Mouse (Mus musculus): ENCODE measurements at regions not wholly inside any gene's neighbourhood (a gene's known extent, or its start where the extent isn't known, plus 50 kb on each side); places are given as distances from the start of the nearest gene placed in this dataset.
A peak's percentile ranks its signal among the peaks of the same experiment; 100 is the strongest.

GRCm38 (mm10) chrX:129272135-129272534 lies 477.4 kb upstream of the Diaph2 start:
- no peak for DNase-seq (ENCODE audit: low spot score)
- Histone ChIP-seq H3K9ac (replicated peaks; ENCODE audit: low read length, poor library complexity, severe bottlenecking) (no peak overlapping the region), H3K9me3 (ENCODE audit: low read length) (no peaks in the 10 kb centered on the region), H3K27ac (ENCODE audit: low read depth, low read length) (no peak overlapping the region), H3K27me3 (ENCODE audit: insufficient read depth, low read length) (no peaks in the 10 kb centered on the region), H3K36me3 (ENCODE audit: insufficient read depth, low read length) (no peaks in the 10 kb centered on the region), H3K4me3 (ENCODE audit: low read depth, low read length) (no peak overlapping the region), H3K4me1 (ENCODE audit: insufficient read depth, low read length) (no peaks in the 10 kb centered on the region), H3K4me2 (ENCODE audit: low read depth, low read length, poor library complexity, severe bottlenecking) (no peak overlapping the region)
- no peak for ATAC-seq (ENCODE audit: low FRiP score)
- no peak for TF ChIP-seq CTCF (IDR thresholded peaks at IDR 0.05)

DNA sequence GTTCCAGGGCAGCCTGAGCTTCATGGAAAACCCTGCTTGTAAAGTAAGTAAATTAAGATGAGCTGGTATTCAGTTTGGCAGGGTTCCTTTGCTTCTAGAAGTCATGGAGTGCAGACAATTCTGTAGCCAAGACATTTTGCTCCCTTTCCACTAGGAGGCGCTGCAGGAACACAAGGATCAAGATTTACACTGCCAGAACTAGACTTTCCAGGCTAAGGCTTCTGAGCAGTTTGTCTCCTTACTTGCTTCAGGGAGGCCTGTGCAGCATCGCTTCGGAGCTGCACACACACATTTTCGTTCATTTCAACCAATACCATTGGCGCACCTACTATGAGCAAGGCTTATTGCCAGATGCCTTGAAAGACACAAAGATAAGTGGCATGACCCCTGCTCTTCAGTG lies 445.6 kb upstream of the Diaph2 start:
- TF ChIP-seq CTCF (IDR thresholded peaks at IDR 0.05) = peak; percentile 80
- ATAC-seq (ENCODE audit: low FRiP score) = 0 out of 2 replicates have a peak, but pooled peaks have one; percentile 23

DNA sequence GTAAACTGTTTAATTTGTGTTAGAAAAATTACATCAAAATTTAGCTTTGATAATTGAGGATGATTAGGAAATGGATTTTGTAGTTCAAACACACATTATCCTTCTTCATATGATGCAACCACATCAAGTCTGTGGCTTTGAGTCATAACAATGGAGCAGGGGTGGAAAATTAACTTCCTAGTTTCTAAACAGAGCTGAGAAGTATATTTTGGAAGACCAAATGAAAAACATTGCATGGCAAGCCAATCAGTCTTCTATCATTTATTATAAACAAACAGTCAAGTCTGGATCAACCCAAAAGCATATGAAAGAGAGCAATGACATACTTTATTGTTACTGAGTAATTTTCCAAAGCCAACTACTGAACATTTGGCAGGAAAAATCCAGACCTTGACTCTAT lies 440.2 kb upstream of the Diaph2 start:
- TF ChIP-seq CTCF (IDR thresholded peaks at IDR 0.05) = no peak
- DNase-seq (ENCODE audit: low spot score) (no peak), ATAC-seq (ENCODE audit: low FRiP score) (no peak)
- Histone ChIP-seq H3K4me3 (ENCODE audit: low read depth, low read length) (no peak overlapping the region), H3K9me3 (ENCODE audit: low read length) (no peaks in the 10 kb centered on the region), H3K27me3 (ENCODE audit: insufficient read depth, low read length) (no peaks in the 10 kb centered on the region), H3K9ac (replicated peaks; ENCODE audit: low read length, poor library complexity, severe bottlenecking) (no peak overlapping the region), H3K4me2 (ENCODE audit: low read depth, low read length, poor library complexity, severe bottlenecking) (no peak overlapping the region), H3K27ac (ENCODE audit: low read depth, low read length) (no peak overlapping the region), H3K4me1 (ENCODE audit: insufficient read depth, low read length) (no peaks in the 10 kb centered on the region), H3K36me3 (ENCODE audit: insufficient read depth, low read length) (no peaks in the 10 kb centered on the region)

More for the DNA sequence above, 445.6 kb upstream of the Diaph2 start:
- H3K27me3 ChIP-seq (ENCODE audit: insufficient read depth, low read length) = no peaks in the 10 kb centered on the region
- H3K4me3 ChIP-seq (ENCODE audit: low read depth, low read length) = no peak overlapping the region
- H3K36me3 ChIP-seq (ENCODE audit: insufficient read depth, low read length) = no peaks in the 10 kb centered on the region
- no peak overlapping the region for H3K4me2 ChIP-seq (ENCODE audit: low read depth, low read length, poor library complexity, severe bottlenecking)
- no peak overlapping the region for H3K27ac ChIP-seq (ENCODE audit: low read depth, low read length)
- WGBS = 37% methylated on average over 5 of the region's 5 CpGs
- H3K4me1 ChIP-seq (ENCODE audit: insufficient read depth, low read length) = no peaks in the 10 kb centered on the region
- H3K9ac ChIP-seq (replicated peaks; ENCODE audit: low read length, poor library complexity, severe bottlenecking) = no peak overlapping the region
- DNase-seq (ENCODE audit: low spot score) = peak; percentile 84
- H3K9me3 ChIP-seq (ENCODE audit: low read length) = no peaks in the 10 kb centered on the region

- Histone ChIP-seq H3K27me3 (ENCODE audit: insufficient read depth, low read length) (no peaks in the 10 kb centered on the region), H3K4me3 (ENCODE audit: low read depth, low read length) (no peak overlapping the region), H3K27ac (ENCODE audit: low read depth, low read length) (no peak overlapping the region), H3K9me3 (ENCODE audit: low read length) (no peaks in the 10 kb centered on the region), H3K36me3 (ENCODE audit: insufficient read depth, low read length) (no peaks in the 10 kb centered on the region), H3K4me1 (ENCODE audit: insufficient read depth, low read length) (no peaks in the 10 kb centered on the region), H3K4me2 (ENCODE audit: low read depth, low read length, poor library complexity, severe bottlenecking) (no peak overlapping the region), H3K9ac (replicated peaks; ENCODE audit: low read length, poor library complexity, severe bottlenecking) (no peak overlapping the region)
- DNase-seq (ENCODE audit: low spot score) (no peak), ATAC-seq (ENCODE audit: low FRiP score) (no peak)
- TF ChIP-seq CTCF (IDR thresholded peaks at IDR 0.05) = no peak
- WGBS = 52% methylated on average over 1 of the region's 1 CpGs
Measured at GRCm38 (mm10) chrX:129329441-129329840, 420.1 kb upstream of the Diaph2 start.

GRCm38 (mm10) chrX:129332810-129333209 lies 416.7 kb upstream of the Diaph2 start:
- Histone ChIP-seq H3K9me3 (ENCODE audit: low read length) (no peaks in the 10 kb centered on the region), H3K36me3 (ENCODE audit: insufficient read depth, low read length) (no peaks in the 10 kb centered on the region), H3K27ac (ENCODE audit: low read depth, low read length) (no peak overlapping the region), H3K4me1 (ENCODE audit: insufficient read depth, low read length) (no peaks in the 10 kb centered on the region), H3K27me3 (ENCODE audit: insufficient read depth, low read length) (no peaks in the 10 kb centered on the region), H3K4me3 (ENCODE audit: low read depth, low read length) (no peak overlapping the region), H3K9ac (replicated peaks; ENCODE audit: low read length, poor library complexity, severe bottlenecking) (no peak overlapping the region), H3K4me2 (ENCODE audit: low read depth, low read length, poor library complexity, severe bottlenecking) (no peak overlapping the region)
- no peak for TF ChIP-seq CTCF (IDR thresholded peaks at IDR 0.05)
- no peak for DNase-seq (ENCODE audit: low spot score)
- WGBS = 100% methylated on average over 1 of the region's 1 CpGs
- no peak for ATAC-seq (ENCODE audit: low FRiP score)

Data from midbrain, postnatal 0 days (tissue).